Comparison of ENCODE assay signal across 26 mouse cellular contexts in the genomic region with DNA sequence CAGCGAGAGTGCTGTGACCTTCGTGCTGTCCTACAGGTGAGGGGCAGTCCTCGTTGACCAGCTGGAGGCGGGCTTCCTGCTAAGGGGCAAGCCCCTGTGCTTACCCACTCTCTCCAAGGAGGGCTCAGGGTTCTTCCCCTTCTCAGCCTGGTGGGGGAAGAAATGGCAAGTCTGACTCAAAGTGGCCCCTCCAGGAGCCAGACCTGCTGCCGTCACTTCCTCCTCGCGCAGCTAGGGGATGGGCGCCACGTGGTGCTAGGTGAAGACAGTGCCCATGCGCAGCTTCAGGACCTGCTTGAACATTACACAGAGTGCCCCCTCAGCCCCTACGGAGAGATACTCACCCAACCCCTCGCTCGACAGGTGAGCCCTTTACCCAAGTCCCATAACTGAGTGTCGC. TPM values are rescaled to one million over a fixed set of nuclear protein-coding genes. Genes with fewer than 3 reads are reported as not detected.
"Had no signal": no experiment of that assay in that cellular context is flagged by ENCODE, and none has a peak within 500 bp of the region (broad histone marks: within the 10 kb centered on the region; RNA-seq: fewer than 3 reads in every experiment).

No protein-coding gene starts in this region.

- H3K4me3 ChIP-seq: layer of hippocampus, adult 2 months; limb, embryonic 10.5 days; limb, embryonic 13.5 days; liver, embryonic 12.5 days; liver, embryonic 15.5 days; midbrain, embryonic 13.5 days; myocyte; stomach, embryonic 15.5 days had no signal

- H3K4me1 ChIP-seq: limb, embryonic 13.5 days; liver, embryonic 12.5 days; stomach, embryonic 15.5 days had no signal

- H3K9ac ChIP-seq: limb, embryonic 13.5 days; liver, embryonic 12.5 days; liver, embryonic 15.5 days; midbrain, embryonic 13.5 days; stomach, embryonic 15.5 days had no signal

- ATAC-seq: liver, embryonic 12.5 days; midbrain, embryonic 13.5 days; midbrain, embryonic 16.5 days had no signal

- H3K27ac ChIP-seq: kidney, postnatal 0 days; layer of hippocampus, adult 2 months; limb, embryonic 10.5 days; limb, embryonic 13.5 days; liver, embryonic 12.5 days; liver, embryonic 15.5 days; midbrain, embryonic 13.5 days; stomach, embryonic 15.5 days had no signal

- H3K36me3 ChIP-seq: limb, embryonic 10.5 days; limb, embryonic 13.5 days; liver, embryonic 12.5 days; liver, embryonic 15.5 days; midbrain, embryonic 13.5 days; stomach, embryonic 15.5 days had no signal

- H3K27me3 ChIP-seq: limb, embryonic 13.5 days; liver, embryonic 15.5 days; midbrain, embryonic 13.5 days; stomach, embryonic 15.5 days had no signal

- DNase-seq: kidney, adult 18-20 months; kidney, adult 9 months; kidney, postnatal 25 days; layer of hippocampus, adult 9-11 months; liver; lung, adult 2 months; lung, postnatal 14 days; lung, postnatal 4 days; thymus, adult 18-20 months had no signal

- H3K9me3 ChIP-seq: limb, embryonic 10.5 days; limb, embryonic 13.5 days; liver, embryonic 12.5 days; liver, embryonic 15.5 days; midbrain, embryonic 13.5 days; stomach, embryonic 15.5 days had no signal

- H3K4me2 ChIP-seq: limb, embryonic 13.5 days; liver, embryonic 12.5 days; liver, embryonic 15.5 days; midbrain, embryonic 13.5 days; stomach, embryonic 15.5 days had no signal

RNA-seq across cellular contexts. Expression of a gene that starts 2.6 kb away (rescaled TPM):
- total RNA-seq: layer of hippocampus, adult 2 months; layer of hippocampus, postnatal 25 days; left cerebral cortex, adult 18-20 months; left cerebral cortex, postnatal 25 days had no signal
- polyA plus RNA-seq: limb, embryonic 13.5 days; midbrain, embryonic 13.5 days; midbrain, embryonic 16.5 days; myocyte; neural tube, embryonic 11.5 days; neural tube, embryonic 14.5 days had no signal

RNA-seq across cellular contexts. Expression of a gene that starts 52.4 kb away (rescaled TPM):
- total RNA-seq: megakaryocyte, adult 5-6 weeks; monocyte, adult 5-6 weeks had no signal
- polyA plus RNA-seq: myocyte had no signal

RNA-seq across cellular contexts. Expression of a gene that starts 54.2 kb away (rescaled TPM):
- total RNA-seq: megakaryocyte, adult 5-6 weeks; monocyte, adult 5-6 weeks had no signal
- polyA plus RNA-seq: myocyte had no signal
